Mouse (Mus musculus): ENCODE data around the gene Muc4. TPM values are rescaled to one million over a fixed set of nuclear protein-coding genes. Genes with fewer than 3 reads are reported as not detected.

Muc4 gene
- polyA plus RNA-seq, 1 experiment: not detected

- Histone ChIP-seq H3K4me3 (replicated peaks) (no peak overlapping the region), H3K9me3 (no peaks in the 10 kb centered on the region), H3K4me1 (no peaks in the 10 kb centered on the region), H3K27me3 (replicated peaks) (peaks cover 40% of the 10 kb centered on the region), H3K36me3 (replicated peaks; ENCODE audit: low read length) (no peaks in the 10 kb centered on the region)
- TF ChIP-seq FLI1 (IDR thresholded peaks at IDR 0.05; ENCODE audit: low read length) (no peak), GATA1 (IDR thresholded peaks at IDR 0.05; ENCODE audit: borderline replicate concordance, low read length) (no peak)
Observed at GRCm38 (mm10) chr16:32724259-32724658, 11.4 kb upstream of the Muc4 start.

- no peak overlapping the region for H3K4me3 ChIP-seq (replicated peaks)
- no peaks in the 10 kb centered on the region for H3K9me3 ChIP-seq
- peaks cover 38% of the 10 kb centered on the region for H3K27me3 ChIP-seq (replicated peaks)
- TF ChIP-seq FLI1 (IDR thresholded peaks at IDR 0.05; ENCODE audit: low read length) (no peak), GATA1 (IDR thresholded peaks at IDR 0.05; ENCODE audit: borderline replicate concordance, low read length) (no peak)
- H3K36me3 ChIP-seq (replicated peaks; ENCODE audit: low read length): no peaks in the 10 kb centered on the region
- H3K4me1 ChIP-seq: no peaks in the 10 kb centered on the region
Observed at GRCm38 (mm10) chr16:32726501-32726900, 9.2 kb upstream of the Muc4 start.

DNA sequence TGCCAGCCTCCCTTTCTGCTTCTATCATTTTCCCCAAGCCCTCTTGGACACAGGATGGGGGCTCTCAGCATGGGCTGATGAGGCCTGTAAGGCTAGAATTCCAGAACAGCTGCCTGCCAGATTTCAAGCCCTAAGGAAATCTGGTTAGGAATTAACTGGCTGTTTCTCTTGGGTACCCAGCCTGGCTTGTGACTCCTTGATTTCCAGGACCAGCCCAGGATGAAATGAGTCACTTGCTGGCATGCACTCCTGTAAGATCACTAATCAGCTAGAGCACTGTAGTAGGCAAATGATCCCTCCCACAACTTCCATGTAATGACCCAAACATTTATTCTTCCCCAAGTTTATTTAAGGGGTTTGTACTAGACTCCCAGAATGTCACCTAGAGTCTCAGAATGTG, 7.4 kb upstream of the Muc4 start:
- Histone ChIP-seq H3K4me1 (peaks cover 4% of the 10 kb centered on the region; the same call in 1 of the 2 replicates), H3K9me3 (no peaks in the 10 kb centered on the region), H3K27me3 (replicated peaks) (peaks cover 51% of the 10 kb centered on the region), H3K36me3 (replicated peaks; ENCODE audit: low read length) (no peaks in the 10 kb centered on the region), H3K4me3 (replicated peaks) (no peak overlapping the region)
- TF ChIP-seq FLI1 (IDR thresholded peaks at IDR 0.05; ENCODE audit: low read length): no peak
- TF ChIP-seq GATA1 (IDR thresholded peaks at IDR 0.05; ENCODE audit: borderline replicate concordance, low read length): no peak

GRCm38 (mm10) chr16:32728730-32729129, 7.0 kb upstream of the Muc4 start:
- TF ChIP-seq FLI1 (IDR thresholded peaks at IDR 0.05; ENCODE audit: low read length) (no peak), GATA1 (IDR thresholded peaks at IDR 0.05; ENCODE audit: borderline replicate concordance, low read length) (no peak)

DNA sequence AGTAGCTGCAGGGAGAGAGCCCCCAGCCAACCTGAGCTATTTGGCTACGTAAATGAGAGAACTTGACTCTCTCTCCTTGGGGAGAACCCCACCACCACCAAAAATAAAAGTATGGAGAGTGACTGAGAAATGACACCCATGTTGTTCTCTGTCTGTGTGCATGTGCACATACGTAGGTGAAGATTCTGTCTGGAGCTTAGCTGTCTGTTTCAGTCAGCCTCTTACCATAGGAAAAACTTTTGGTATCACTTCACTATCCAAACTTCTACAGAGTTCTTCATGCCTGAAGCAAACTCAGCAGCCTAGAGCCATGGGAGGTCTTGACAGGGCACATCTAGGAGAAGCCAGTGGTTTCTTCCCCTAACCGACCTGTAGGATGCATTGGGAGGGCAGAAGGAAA, 2.5 kb upstream of the Muc4 start:
- no peak overlapping the region for H3K4me3 ChIP-seq (replicated peaks)
- no peaks in the 10 kb centered on the region for H3K36me3 ChIP-seq (replicated peaks; ENCODE audit: low read length)
- H3K4me1 ChIP-seq: peaks cover 7% of the 10 kb centered on the region; the same call in 1 of the 2 replicates
- H3K9me3 ChIP-seq: peaks cover 8% of the 10 kb centered on the region
- TF ChIP-seq GATA1 (IDR thresholded peaks at IDR 0.05; ENCODE audit: borderline replicate concordance, low read length) (no peak), FLI1 (IDR thresholded peaks at IDR 0.05; ENCODE audit: low read length) (no peak)
- peaks cover 64% of the 10 kb centered on the region for H3K27me3 ChIP-seq (replicated peaks)

More at GRCm38 (mm10) chr16:32728730-32729129, 7.0 kb upstream of the Muc4 start:
- no peak overlapping the region for H3K4me3 ChIP-seq (replicated peaks)
- H3K9me3 ChIP-seq: no peaks in the 10 kb centered on the region
- H3K4me1 ChIP-seq: peaks cover 4% of the 10 kb centered on the region; the same call in 1 of the 2 replicates
- no peaks in the 10 kb centered on the region for H3K36me3 ChIP-seq (replicated peaks; ENCODE audit: low read length)
- peaks cover 54% of the 10 kb centered on the region for H3K27me3 ChIP-seq (replicated peaks)

DNA sequence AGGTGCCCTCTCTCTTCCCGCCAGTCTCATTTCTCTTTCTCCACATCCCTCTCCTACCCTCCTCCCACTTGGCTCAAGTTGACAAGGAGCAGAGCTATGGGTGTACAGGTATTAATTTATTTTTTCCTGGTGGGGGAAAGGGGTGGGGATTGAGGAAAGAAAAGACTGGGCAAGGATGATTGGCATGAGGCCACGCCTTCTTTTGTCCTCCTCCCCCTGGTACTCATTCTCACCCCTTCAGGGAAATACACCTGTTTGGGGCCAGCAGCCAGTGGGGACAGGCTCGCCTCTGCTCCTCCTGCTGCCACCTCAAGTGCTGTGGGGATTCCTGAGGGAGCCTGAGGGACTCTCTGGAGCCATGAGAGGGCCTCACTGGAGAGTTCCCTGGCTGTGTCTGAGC, 336 bp downstream of the Muc4 start:
- peaks cover 78% of the 10 kb centered on the region for H3K27me3 ChIP-seq (replicated peaks)
- H3K36me3 ChIP-seq (replicated peaks; ENCODE audit: low read length): no peaks in the 10 kb centered on the region
- no peak overlapping the region for H3K4me3 ChIP-seq (replicated peaks)
- TF ChIP-seq GATA1 (IDR thresholded peaks at IDR 0.05; ENCODE audit: borderline replicate concordance, low read length) (no peak), FLI1 (IDR thresholded peaks at IDR 0.05; ENCODE audit: low read length) (no peak)
- H3K9me3 ChIP-seq: peaks cover 8% of the 10 kb centered on the region
- peaks cover 7% of the 10 kb centered on the region; the same call in 1 of the 2 replicates for H3K4me1 ChIP-seq

GRCm38 (mm10) chr16:32740003-32740663, 4.4 kb downstream of the Muc4 start:
- H3K4me1 ChIP-seq: peaks cover 3% of the 10 kb centered on the region; the same call in 1 of the 2 replicates
- H3K27me3 ChIP-seq (replicated peaks): peaks cover 76% of the 10 kb centered on the region
- no peaks in the 10 kb centered on the region for H3K9me3 ChIP-seq
- no peak for TF ChIP-seq GATA1 (IDR thresholded peaks at IDR 0.05; ENCODE audit: borderline replicate concordance, low read length)
- TF ChIP-seq FLI1 (IDR thresholded peaks at IDR 0.05; ENCODE audit: low read length): no peak
- no peak overlapping the region for H3K4me3 ChIP-seq (replicated peaks)
- no peaks in the 10 kb centered on the region for H3K36me3 ChIP-seq (replicated peaks; ENCODE audit: low read length)

DNA sequence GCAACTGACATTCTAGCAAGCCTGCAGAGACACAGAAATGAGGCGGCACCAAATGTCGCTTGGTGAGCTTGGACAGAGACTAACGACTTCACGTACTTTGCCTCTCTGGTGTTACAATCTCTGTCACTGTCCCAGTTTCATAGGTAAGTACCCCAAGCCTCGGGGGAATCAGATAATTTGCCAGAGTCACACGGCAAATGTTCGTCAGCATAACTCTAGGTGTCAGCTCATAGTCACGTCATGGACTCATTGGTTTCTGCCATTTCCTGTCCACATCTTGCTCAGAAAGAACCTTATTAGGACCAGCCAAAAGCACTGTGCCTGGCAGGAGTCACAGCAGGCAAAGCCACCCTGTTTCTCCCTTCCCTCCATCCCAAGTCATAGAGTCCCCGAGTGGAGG, 5.7 kb downstream of the Muc4 start:
- TF ChIP-seq FLI1 (IDR thresholded peaks at IDR 0.05; ENCODE audit: low read length) (no peak), GATA1 (IDR thresholded peaks at IDR 0.05; ENCODE audit: borderline replicate concordance, low read length) (no peak)
- Histone ChIP-seq H3K27me3 (replicated peaks) (peaks cover 65% of the 10 kb centered on the region), H3K4me3 (replicated peaks) (no peak overlapping the region), H3K36me3 (replicated peaks; ENCODE audit: low read length) (no peaks in the 10 kb centered on the region), H3K4me1 (peaks cover 11% of the 10 kb centered on the region), H3K9me3 (no peaks in the 10 kb centered on the region)

DNA sequence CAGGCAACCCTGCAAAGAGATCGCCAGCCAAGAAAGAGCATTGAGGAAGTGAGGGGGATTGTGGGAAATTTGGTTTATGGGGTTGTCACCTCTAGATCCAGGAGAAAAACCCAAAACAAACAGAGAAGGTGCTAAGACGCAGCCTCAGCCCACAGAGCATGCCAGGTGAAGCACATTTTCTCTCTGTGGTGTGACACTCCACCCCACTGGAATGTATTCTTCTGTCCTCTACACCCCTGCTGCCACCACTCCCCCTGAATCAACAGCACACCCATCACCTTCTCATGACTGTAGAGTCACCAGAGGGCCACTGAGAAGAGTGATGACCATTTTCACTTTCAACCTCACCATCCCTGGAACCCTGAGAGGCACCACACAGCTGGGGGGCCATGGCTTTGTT, 7.0 kb downstream of the Muc4 start:
- Histone ChIP-seq H3K27me3 (replicated peaks) (peaks cover 56% of the 10 kb centered on the region), H3K36me3 (replicated peaks; ENCODE audit: low read length) (no peaks in the 10 kb centered on the region), H3K4me1 (peaks cover 11% of the 10 kb centered on the region), H3K9me3 (no peaks in the 10 kb centered on the region), H3K4me3 (replicated peaks) (no peak overlapping the region)
- TF ChIP-seq GATA1 (IDR thresholded peaks at IDR 0.05; ENCODE audit: borderline replicate concordance, low read length): no peak
- no peak for TF ChIP-seq FLI1 (IDR thresholded peaks at IDR 0.05; ENCODE audit: low read length)

- H3K4me3 ChIP-seq (replicated peaks): no peak overlapping the region
- H3K36me3 ChIP-seq (replicated peaks; ENCODE audit: low read length): no peaks in the 10 kb centered on the region
- peaks cover 40% of the 10 kb centered on the region for H3K27me3 ChIP-seq (replicated peaks)
- TF ChIP-seq FLI1 (IDR thresholded peaks at IDR 0.05; ENCODE audit: low read length) (no peak), GATA1 (IDR thresholded peaks at IDR 0.05; ENCODE audit: borderline replicate concordance, low read length) (no peak)
- no peaks in the 10 kb centered on the region for H3K9me3 ChIP-seq
- peaks cover 18% of the 10 kb centered on the region for H3K4me1 ChIP-seq
Observed at GRCm38 (mm10) chr16:32745852-32746251, 10.2 kb downstream of the Muc4 start.
